Mouse (Mus musculus) hindbrain, embryonic 15.5 days (tissue): Measurements from ENCODE around the gene Nyap2. TPM values are rescaled to one million over a fixed set of nuclear protein-coding genes. Genes with fewer than 3 reads are reported as not detected.

ENCODE experiments used
- ATAC-seq: fragments of 200-750 bp; cut with Nextera tagmentation; 2 replicates; pipeline ENCODE4 v1.8.0; 2017; ENCODE audit warnings: low read depth, moderate number of reproducible peaks, moderate TSS enrichment; ENCODE audit not compliant: low FRiP score
- H3K27ac ChIP-seq: fragments of 300-500 bp; sonication (generic); replicated peaks from 2 replicates; pipeline ENCODE4 v1.5.1; 2015; ENCODE audit warnings: mild to moderate bottlenecking, inconsistent platforms
- H3K27me3 ChIP-seq: fragments of 300-500 bp; sonication (generic); 2 replicates; pipeline ENCODE4 v1.6.1; 2015; ENCODE audit warnings: control low read depth, inconsistent platforms
- H3K36me3 ChIP-seq: fragments of 300-500 bp; sonication (generic); 2 replicates; pipeline ENCODE4 v1.6.1; 2015; ENCODE audit warnings: control low read depth, inconsistent platforms
- H3K4me1 ChIP-seq: fragments of 300-500 bp; sonication (generic); replicated peaks from 2 replicates; pipeline ENCODE4 v1.6.1; 2015; ENCODE audit warnings: control low read depth, inconsistent platforms
- H3K4me2 ChIP-seq: fragments of 300-500 bp; sonication (generic); 2 replicates; pipeline ENCODE4 v1.6.1; 2015; ENCODE audit warnings: moderate library complexity, mild to moderate bottlenecking, inconsistent platforms
- H3K4me3 ChIP-seq: fragments of 300-500 bp; sonication (generic); 2 replicates; pipeline ENCODE4 v1.5.1; 2015; ENCODE audit warnings: mild to moderate bottlenecking, inconsistent platforms
- H3K9ac ChIP-seq: fragments of 300-500 bp; sonication (generic); 2 replicates; pipeline ENCODE4 v1.6.1; 2015; ENCODE audit warnings: inconsistent platforms
- H3K9me3 ChIP-seq: fragments of 300-500 bp; sonication (generic); 2 replicates; pipeline ENCODE4 v1.6.1; 2016; ENCODE audit warnings: control low read depth, inconsistent platforms
- WGBS: fragments of 180-500 bp; shearing (Covaris S2); methylation state at CpG from one replicate; pipeline ENCODE4 v1.1.7; 2015; 5-methylcytosine and 5-hydroxymethylcytosine counted together
- polyA plus RNA-seq: library from polyadenylated mRNA; unstranded; fragments of >200 nt; fragmentation: Nextera tagmentation; extraction: Ambion mirVana; gene quantifications from 2 replicates; pipeline ENCODE4 v1.2.1, GENCODE M21; 2015

Nyap2 gene
- polyA plus RNA-seq, 1 experiment from 2014 or later: 16.8 TPM

- Histone ChIP-seq H3K9me3 (no peaks in the 10 kb centered on the region), H3K4me3 (no peak overlapping the region), H3K4me2 (no peak overlapping the region), H3K9ac (no peak overlapping the region), H3K27me3 (no peaks in the 10 kb centered on the region), H3K27ac (no peak overlapping the region), H3K36me3 (no peaks in the 10 kb centered on the region), H3K4me1 (no peaks in the 10 kb centered on the region)
- 87% methylated on average over 4 of the region's 4 CpGs for WGBS
- no peak for ATAC-seq
Observed at GRCm38 (mm10) chr1:81092886-81093285, 16.1 kb downstream of the Nyap2 start.

GRCm38 (mm10) chr1:81098950-81099349, 22.2 kb downstream of the Nyap2 start:
- Histone ChIP-seq H3K9ac (no peak overlapping the region), H3K9me3 (no peaks in the 10 kb centered on the region), H3K36me3 (no peaks in the 10 kb centered on the region), H3K27ac (no peak overlapping the region), H3K27me3 (no peaks in the 10 kb centered on the region), H3K4me1 (no peaks in the 10 kb centered on the region), H3K4me2 (no peak overlapping the region), H3K4me3 (no peak overlapping the region)
- ATAC-seq: no peak
- WGBS: 11% methylated on average over 1 of the region's 1 CpGs

- Histone ChIP-seq H3K27ac (no peak overlapping the region), H3K4me3 (no peak overlapping the region), H3K27me3 (no peaks in the 10 kb centered on the region), H3K36me3 (no peaks in the 10 kb centered on the region), H3K9ac (no peak overlapping the region), H3K4me1 (no peaks in the 10 kb centered on the region), H3K9me3 (no peaks in the 10 kb centered on the region), H3K4me2 (no peak overlapping the region)
- WGBS: 56% methylated on average over 1 of the region's 1 CpGs
- no peak for ATAC-seq
Observed at GRCm38 (mm10) chr1:81101749-81102148, 25.0 kb downstream of the Nyap2 start.

GRCm38 (mm10) chr1:81119732-81120131, 43.0 kb downstream of the Nyap2 start:
- Histone ChIP-seq H3K27me3 (no peaks in the 10 kb centered on the region), H3K9ac (no peak overlapping the region), H3K4me2 (no peak overlapping the region), H3K27ac (no peak overlapping the region), H3K4me1 (no peaks in the 10 kb centered on the region), H3K9me3 (no peaks in the 10 kb centered on the region), H3K4me3 (no peak overlapping the region), H3K36me3 (no peaks in the 10 kb centered on the region)
- ATAC-seq: no peak

GRCm38 (mm10) chr1:81132007-81132712, 55.4 kb downstream of the Nyap2 start:
- no peaks in the 10 kb centered on the region for H3K27me3 ChIP-seq
- no peak overlapping the region for H3K27ac ChIP-seq
- no peaks in the 10 kb centered on the region for H3K9me3 ChIP-seq
- H3K9ac ChIP-seq: no peak overlapping the region
- no peaks in the 10 kb centered on the region for H3K36me3 ChIP-seq
- H3K4me1 ChIP-seq: no peaks in the 10 kb centered on the region
- WGBS: 60% methylated on average over 8 of the region's 8 CpGs
- H3K4me2 ChIP-seq: no peak overlapping the region
- no peak for ATAC-seq
- no peak overlapping the region for H3K4me3 ChIP-seq

- no peaks in the 10 kb centered on the region for H3K27me3 ChIP-seq
- H3K4me2 ChIP-seq: no peak overlapping the region
- H3K9ac ChIP-seq: no peak overlapping the region
- H3K27ac ChIP-seq: no peak overlapping the region
- H3K36me3 ChIP-seq: no peaks in the 10 kb centered on the region
- H3K9me3 ChIP-seq: no peaks in the 10 kb centered on the region
- no peaks in the 10 kb centered on the region for H3K4me1 ChIP-seq
- ATAC-seq: no peak
- no peak overlapping the region for H3K4me3 ChIP-seq
Observed at GRCm38 (mm10) chr1:81143855-81144254, 67.1 kb downstream of the Nyap2 start.

GRCm38 (mm10) chr1:81145576-81145975, 68.8 kb downstream of the Nyap2 start:
- H3K27me3 ChIP-seq: no peaks in the 10 kb centered on the region
- no peaks in the 10 kb centered on the region for H3K9me3 ChIP-seq
- H3K4me2 ChIP-seq: no peak overlapping the region
- H3K4me1 ChIP-seq: no peaks in the 10 kb centered on the region
- no peak for ATAC-seq
- H3K36me3 ChIP-seq: no peaks in the 10 kb centered on the region
- no peak overlapping the region for H3K9ac ChIP-seq
- no peak overlapping the region for H3K4me3 ChIP-seq
- H3K27ac ChIP-seq: no peak overlapping the region

- H3K9me3 ChIP-seq: no peaks in the 10 kb centered on the region
- H3K4me2 ChIP-seq: no peak overlapping the region
- peaks cover 3% of the 10 kb centered on the region; the same call in 1 of the 2 replicates for H3K4me1 ChIP-seq
- H3K27me3 ChIP-seq: no peaks in the 10 kb centered on the region
- H3K9ac ChIP-seq: no peak overlapping the region
- 27% methylated on average over 3 of the region's 3 CpGs for WGBS
- no peak overlapping the region for H3K27ac ChIP-seq
- ATAC-seq: no peak
- no peaks in the 10 kb centered on the region for H3K36me3 ChIP-seq
- H3K4me3 ChIP-seq: no peak overlapping the region
Observed at GRCm38 (mm10) chr1:81169245-81169644, 92.5 kb downstream of the Nyap2 start.

- Histone ChIP-seq H3K36me3 (no peaks in the 10 kb centered on the region), H3K4me1 (peaks cover 3% of the 10 kb centered on the region; the same call in 1 of the 2 replicates), H3K9me3 (no peaks in the 10 kb centered on the region), H3K4me2 (no peak overlapping the region), H3K4me3 (no peak overlapping the region), H3K27me3 (no peaks in the 10 kb centered on the region), H3K9ac (no peak overlapping the region), H3K27ac (no peak overlapping the region)
- ATAC-seq: no peak
Observed at GRCm38 (mm10) chr1:81172703-81173102, 96.0 kb downstream of the Nyap2 start.

- Histone ChIP-seq H3K27ac (no peak overlapping the region), H3K9me3 (no peaks in the 10 kb centered on the region), H3K27me3 (no peaks in the 10 kb centered on the region), H3K36me3 (no peaks in the 10 kb centered on the region), H3K9ac (no peak overlapping the region), H3K4me1 (peaks cover 3% of the 10 kb centered on the region; the same call in 1 of the 2 replicates), H3K4me3 (no peak overlapping the region), H3K4me2 (no peak overlapping the region)
- no peak for ATAC-seq
- WGBS: 67% methylated on average over 1 of the region's 1 CpGs
Observed at GRCm38 (mm10) chr1:81173303-81173702, 96.6 kb downstream of the Nyap2 start.

GRCm38 (mm10) chr1:81179725-81180124, 103.0 kb downstream of the Nyap2 start:
- Histone ChIP-seq H3K9me3 (no peaks in the 10 kb centered on the region), H3K36me3 (no peaks in the 10 kb centered on the region), H3K4me1 (no peaks in the 10 kb centered on the region), H3K27ac (no peak overlapping the region), H3K9ac (no peak overlapping the region), H3K4me3 (no peak overlapping the region), H3K27me3 (no peaks in the 10 kb centered on the region), H3K4me2 (no peak overlapping the region)
- 92% methylated on average over 4 of the region's 4 CpGs for WGBS
- ATAC-seq: no peak

- no peaks in the 10 kb centered on the region for H3K9me3 ChIP-seq
- H3K27ac ChIP-seq: no peak overlapping the region
- H3K9ac ChIP-seq: no peak overlapping the region
- no peaks in the 10 kb centered on the region for H3K27me3 ChIP-seq
- no peak for ATAC-seq
- no peak overlapping the region for H3K4me2 ChIP-seq
- no peaks in the 10 kb centered on the region for H3K36me3 ChIP-seq
- WGBS: 84% methylated on average over 3 of the region's 3 CpGs
- H3K4me1 ChIP-seq: no peaks in the 10 kb centered on the region
- H3K4me3 ChIP-seq: no peak overlapping the region
Observed at GRCm38 (mm10) chr1:81180686-81181085, 103.9 kb downstream of the Nyap2 start.

GRCm38 (mm10) chr1:81209536-81209935, 132.8 kb downstream of the Nyap2 start:
- 94% methylated on average over 2 of the region's 2 CpGs for WGBS
- H3K4me1 ChIP-seq: no peaks in the 10 kb centered on the region
- no peak for ATAC-seq
- no peak overlapping the region for H3K4me3 ChIP-seq
- no peak overlapping the region for H3K4me2 ChIP-seq
- no peak overlapping the region for H3K27ac ChIP-seq
- H3K9ac ChIP-seq: no peak overlapping the region
- H3K27me3 ChIP-seq: no peaks in the 10 kb centered on the region
- H3K36me3 ChIP-seq: no peaks in the 10 kb centered on the region
- H3K9me3 ChIP-seq: no peaks in the 10 kb centered on the region
